Comparison of ENCODE assay signal across 9 mouse cellular contexts in genomic region chr16:78635257-78635656, GRCm38 (mm10). TPM values are rescaled to one million over a fixed set of nuclear protein-coding genes. Genes with fewer than 3 reads are reported as not detected.
DNase-seq lines count a peak whose midpoint lies in the region; ATAC-seq and TF ChIP-seq lines count a peak whose summit lies in the region.
"Had no signal": no experiment of that assay in that cellular context is flagged by ENCODE, and none has a peak within 500 bp of the region (broad histone marks: within the 10 kb centered on the region; RNA-seq: fewer than 3 reads in every experiment).

No protein-coding gene starts in this region.

- DNase-seq in heart, adult 18-20 months: peak; percentile 48 to 79
- peak; percentile 49 to 61 for DNase-seq in cerebellum, postnatal 36 days
- peak; percentile 75 for DNase-seq in gastrocnemius, adult 2 months
- peak; percentile 61 for DNase-seq in kidney, adult 2 months
- peak; percentile 81 for DNase-seq in limb, embryonic 14.5 days (ENCODE audit: low spot score)
- DNase-seq in neural tube, embryonic 10.5 days (ENCODE audit: extremely low spot score, low spot score): peak; percentile 68
- DNase-seq in spleen, postnatal 4 days (ENCODE audit: low spot score in 2 of 2): peak; percentile 34 to 81

- H3K9ac ChIP-seq in heart, embryonic 12.5 days: no peak overlapping the region
- H3K9ac ChIP-seq in limb, embryonic 14.5 days (ENCODE audit: low read depth, low read length, severe bottlenecking): no peak overlapping the region

- H3K36me3 ChIP-seq in heart, embryonic 12.5 days: no peaks in the 10 kb centered on the region
- H3K36me3 ChIP-seq in kidney, adult 2 months (ENCODE audit: control insufficient read depth, insufficient read depth, low read length): no peaks in the 10 kb centered on the region
- no peaks in the 10 kb centered on the region for H3K36me3 ChIP-seq in limb, embryonic 14.5 days (ENCODE audit: control insufficient read depth, insufficient read depth, low read length)

- 23% methylated on average over 8 of the region's 8 CpGs for WGBS in heart, embryonic 12.5 days
- 19% methylated on average over 8 of the region's 8 CpGs for WGBS in kidney, adult 2 months
- 22% methylated on average over 8 of the region's 8 CpGs for WGBS in limb, embryonic 14.5 days

- TF ChIP-seq CTCF in gastrocnemius, adult 2 months (IDR thresholded peaks at IDR 0.05): peak; percentile 87
- TF ChIP-seq CTCF in kidney, adult 2 months (conservative IDR thresholded peaks at IDR 0.05; ENCODE audit: insufficient read depth, insufficient read length, low read depth, low read length): peak; percentile 82

- no peak for ATAC-seq in heart, embryonic 12.5 days (ENCODE audit: insufficient number of reproducible peaks, low FRiP score)
- 0 out of 2 replicates have a peak, but pooled peaks have one; percentile 45 for ATAC-seq in limb, embryonic 14.5 days (ENCODE audit: low FRiP score, low read depth)

- H3K4me1 ChIP-seq in heart, embryonic 12.5 days (replicated peaks): no peaks in the 10 kb centered on the region
- H3K4me1 ChIP-seq in kidney, adult 2 months (ENCODE audit: control insufficient read depth, insufficient read depth, low read length): no peaks in the 10 kb centered on the region
- H3K4me1 ChIP-seq in limb, embryonic 14.5 days (ENCODE audit: control insufficient read depth, insufficient read depth, low read length): no peaks in the 10 kb centered on the region
- H3K4me1 ChIP-seq: megakaryocyte, embryonic 14.5 days had no signal

- no peaks in the 10 kb centered on the region; the same call in 1 of the 2 replicates for H3K27me3 ChIP-seq in heart, embryonic 12.5 days (replicated peaks)
- H3K27me3 ChIP-seq in kidney, adult 2 months (replicated peaks; ENCODE audit: control insufficient read depth, insufficient read depth, low read length): no peaks in the 10 kb centered on the region
- no peaks in the 10 kb centered on the region for H3K27me3 ChIP-seq in limb, embryonic 14.5 days (ENCODE audit: control insufficient read depth, insufficient read depth, low read length)
- H3K27me3 ChIP-seq: megakaryocyte, embryonic 14.5 days had no signal

- no peak for TF ChIP-seq POLR2A in kidney, adult 2 months (IDR thresholded peaks at IDR 0.05; ENCODE audit: low read depth, low read length)
- no peak for TF ChIP-seq POLR2A in limb, embryonic 14.5 days (IDR thresholded peaks at IDR 0.05; ENCODE audit: borderline replicate concordance, extremely low read depth, insufficient read depth, insufficient read length)

- no peak overlapping the region for H3K4me3 ChIP-seq in heart, embryonic 12.5 days
- H3K4me3 ChIP-seq in gastrocnemius, adult 2 months: no peak overlapping the region
- H3K4me3 ChIP-seq in kidney, adult 2 months (ENCODE audit: insufficient read depth, low read depth, low read length): no peak overlapping the region
- H3K4me3 ChIP-seq in limb, embryonic 14.5 days (replicated peaks; ENCODE audit: low read length): no peak overlapping the region
- H3K4me3 ChIP-seq: megakaryocyte, embryonic 14.5 days had no signal

- no peak overlapping the region for H3K27ac ChIP-seq in heart, embryonic 12.5 days (ENCODE audit: poor library complexity, severe bottlenecking)
- no peak overlapping the region for H3K27ac ChIP-seq in gastrocnemius, adult 2 months
- no peak overlapping the region for H3K27ac ChIP-seq in kidney, adult 2 months (ENCODE audit: insufficient read depth, low read depth, low read length)
- H3K27ac ChIP-seq in limb, embryonic 14.5 days (replicated peaks; ENCODE audit: low read depth, low read length): no peak overlapping the region

- intact Hi-C loops in gastrocnemius, adult 2 months (cut with DNase I): loop anchor here (2.0 to 5.0 kb wide), 2 partner anchors 184 to 317 kb away; no protein-coding TSS in a partner anchor

- H3K4me2 ChIP-seq in heart, embryonic 12.5 days: no peak overlapping the region
- no peak overlapping the region for H3K4me2 ChIP-seq in limb, embryonic 14.5 days (replicated peaks; ENCODE audit: low read depth, low read length, severe bottlenecking)

- H3K9me3 ChIP-seq in heart, embryonic 12.5 days (replicated peaks): no peaks in the 10 kb centered on the region
- H3K9me3 ChIP-seq in limb, embryonic 14.5 days (ENCODE audit: control insufficient read depth, low read length): no peaks in the 10 kb centered on the region

RNA-seq across cellular contexts. Expression of gene D16Ertd472e, which starts 58.7 kb away (rescaled TPM):
- 1 to 10 TPM; 3.5 to 5.4 TPM for total RNA-seq in heart, adult 18-20 months (2021)
- polyA plus RNA-seq in heart, embryonic 12.5 days (2016; fragmentation: Nextera tagmentation; extraction: Ambion mirVana): 8.9 and 10.5 TPM in 2 replicates
- total RNA-seq in gastrocnemius, adult 2 months (2021): 1 to 10 TPM; 3.5 TPM
- 1.1 and 1.9 TPM in 2 replicates for polyA plus RNA-seq in kidney, adult 2 months (2012; rRNA removed)
- polyA plus RNA-seq in limb, embryonic 14.5 days (2012; rRNA removed): 9.4 and 10.9 TPM in 2 replicates
- 17.8 and 21.7 TPM in 2 replicates for polyA plus RNA-seq in limb, embryonic 14.5 days (2014; fragmentation: Nextera tagmentation; extraction: Ambion mirVana)
